Mouse (Mus musculus) testis, postnatal 10 days (tissue): ENCODE results near the gene Pax4.

Experiments
- DNase-seq: peaks from one replicate; pipeline ENCODE4 v3.0.0; 2021; ENCODE audit warnings: low spot score

Pax4 gene

GRCm38 (mm10) chr6:28449253-28449652, at the start of gene Pax4:
Pax4 (minus strand) TSS chr6:28449353.
- no peak for DNase-seq

- no peak for DNase-seq
Observed at GRCm38 (mm10) chr6:28497837-28498236, 48.7 kb upstream of the Pax4 start.

- no peak for DNase-seq
Observed at GRCm38 (mm10) chr6:28491198-28491597, 42.0 kb upstream of the Pax4 start.

GRCm38 (mm10) chr6:28490612-28491011, 41.5 kb upstream of the Pax4 start:
- no peak for DNase-seq

GRCm38 (mm10) chr6:28488204-28488851, 39.2 kb upstream of the Pax4 start:
- DNase-seq = no peak

GRCm38 (mm10) chr6:28486905-28487304, 37.8 kb upstream of the Pax4 start:
- no peak for DNase-seq

GRCm38 (mm10) chr6:28486471-28486870, 37.3 kb upstream of the Pax4 start:
- DNase-seq = no peak

- no peak for DNase-seq
Observed at GRCm38 (mm10) chr6:28486008-28486407, 36.9 kb upstream of the Pax4 start.

GRCm38 (mm10) chr6:28482711-28483315, 33.7 kb upstream of the Pax4 start:
- no peak for DNase-seq

GRCm38 (mm10) chr6:28480752-28481492, 31.8 kb upstream of the Pax4 start:
- no peak for DNase-seq

GRCm38 (mm10) chr6:28479865-28480751, 31.0 kb upstream of the Pax4 start:
- DNase-seq = peak; percentile 96

- no peak for DNase-seq
Observed at GRCm38 (mm10) chr6:28474839-28475238, 25.7 kb upstream of the Pax4 start, which contains the start of gene Snd1. Snd1 (plus strand) TSS chr6:28475139.

GRCm38 (mm10) chr6:28474211-28474610, 25.1 kb upstream of the Pax4 start:
- no peak for DNase-seq

GRCm38 (mm10) chr6:28471284-28472035, 22.3 kb upstream of the Pax4 start:
- DNase-seq = no peak

- no peak for DNase-seq
Observed at GRCm38 (mm10) chr6:28470621-28471020, 21.5 kb upstream of the Pax4 start.

GRCm38 (mm10) chr6:28470017-28470602, 21.0 kb upstream of the Pax4 start:
- no peak for DNase-seq

- no peak for DNase-seq
Observed at GRCm38 (mm10) chr6:28464630-28465029, 15.5 kb upstream of the Pax4 start.

- DNase-seq = peak; percentile 85
Observed at GRCm38 (mm10) chr6:28460534-28460933, 11.4 kb upstream of the Pax4 start.

- no peak for DNase-seq
Observed at GRCm38 (mm10) chr6:28459221-28459668, 10.1 kb upstream of the Pax4 start.

- no peak for DNase-seq
Observed at GRCm38 (mm10) chr6:28450977-28451376, 1.8 kb upstream of the Pax4 start.

GRCm38 (mm10) chr6:28450481-28450880, 1.3 kb upstream of the Pax4 start:
- no peak for DNase-seq
